Mouse (Mus musculus): ENCODE results near the gene Nobox. TPM values are rescaled to one million over a fixed set of nuclear protein-coding genes. Genes with fewer than 3 reads are reported as not detected.

The Nobox gene
- total RNA-seq, 2 experiments from 2014 or later, result not detected

- no peak for DNase-seq
- intact Hi-C loops (cut with DNase I), result no loop called here
Observed at GRCm38 (mm10) chr6:43278247-43278646, 31.1 kb downstream of the Nobox start.

GRCm38 (mm10) chr6:43274123-43274522, 35.2 kb downstream of the Nobox start:
- intact Hi-C loops (cut with DNase I), result no loop called here
- DNase-seq, result no peak

- no peak for DNase-seq
- intact Hi-C loops (cut with DNase I), result no loop called here
Observed at GRCm38 (mm10) chr6:43272597-43272996, 36.8 kb downstream of the Nobox start.

- intact Hi-C loops (cut with DNase I), result no loop called here
- no peak for DNase-seq
Observed at GRCm38 (mm10) chr6:43266356-43266755, 43.0 kb downstream of the Nobox start.

- DNase-seq, result peak; percentile 7
- intact Hi-C loops (cut with DNase I), result no loop called here
Observed at GRCm38 (mm10) chr6:43265363-43266041, 43.9 kb downstream of the Nobox start, which contains the start of gene Arhgef5. Gene Arhgef5 (plus strand): TSS chr6:43265582.

- DNase-seq, result no peak
- intact Hi-C loops (cut with DNase I), result no loop called here
Observed at GRCm38 (mm10) chr6:43260756-43261155, 48.6 kb downstream of the Nobox start.

- intact Hi-C loops (cut with DNase I), result no loop called here
- no peak for DNase-seq
Observed at GRCm38 (mm10) chr6:43254193-43254926, 55.0 kb downstream of the Nobox start.

Other genes starting within 250 kb of the Nobox start
- gene Olfr441, start 203.2 kb downstream of the Nobox start, total RNA-seq (2021), result not detected
- under 1 TPM in 1 of 2 experiments, not detected in 1; 0.14 TPM for gene Olfr237-ps1, start 163.0 kb downstream of the Nobox start, total RNA-seq (2021)
- gene Olfr437, start 146.3 kb downstream of the Nobox start, total RNA-seq (2021), result not detected
- not detected for gene Olfr13, start 137.4 kb downstream of the Nobox start, total RNA-seq (2021)
- gene Olfr435, start 112.4 kb downstream of the Nobox start, total RNA-seq (2021), result not detected
- gene Olfr434, start 96.5 kb downstream of the Nobox start, total RNA-seq (2021), result not detected
- gene Olfr47, start 78.0 kb downstream of the Nobox start, total RNA-seq (2021), result not detected
- gene Arhgef5, start 44.0 kb downstream of the Nobox start, total RNA-seq (2021), result 1 to 10 TPM; 5.8 to 6.7 TPM